Mouse (Mus musculus): ENCODE measurements around the gene Spindoc. TPM values are rescaled to one million over a fixed set of nuclear protein-coding genes. Genes with fewer than 3 reads are reported as not detected.

Gene Spindoc
- not detected in 2 replicates for polyA plus RNA-seq (2012; ENCODE audit: insufficient read depth, insufficient read length, low replicate concordance, missing spikeins)

DNA sequence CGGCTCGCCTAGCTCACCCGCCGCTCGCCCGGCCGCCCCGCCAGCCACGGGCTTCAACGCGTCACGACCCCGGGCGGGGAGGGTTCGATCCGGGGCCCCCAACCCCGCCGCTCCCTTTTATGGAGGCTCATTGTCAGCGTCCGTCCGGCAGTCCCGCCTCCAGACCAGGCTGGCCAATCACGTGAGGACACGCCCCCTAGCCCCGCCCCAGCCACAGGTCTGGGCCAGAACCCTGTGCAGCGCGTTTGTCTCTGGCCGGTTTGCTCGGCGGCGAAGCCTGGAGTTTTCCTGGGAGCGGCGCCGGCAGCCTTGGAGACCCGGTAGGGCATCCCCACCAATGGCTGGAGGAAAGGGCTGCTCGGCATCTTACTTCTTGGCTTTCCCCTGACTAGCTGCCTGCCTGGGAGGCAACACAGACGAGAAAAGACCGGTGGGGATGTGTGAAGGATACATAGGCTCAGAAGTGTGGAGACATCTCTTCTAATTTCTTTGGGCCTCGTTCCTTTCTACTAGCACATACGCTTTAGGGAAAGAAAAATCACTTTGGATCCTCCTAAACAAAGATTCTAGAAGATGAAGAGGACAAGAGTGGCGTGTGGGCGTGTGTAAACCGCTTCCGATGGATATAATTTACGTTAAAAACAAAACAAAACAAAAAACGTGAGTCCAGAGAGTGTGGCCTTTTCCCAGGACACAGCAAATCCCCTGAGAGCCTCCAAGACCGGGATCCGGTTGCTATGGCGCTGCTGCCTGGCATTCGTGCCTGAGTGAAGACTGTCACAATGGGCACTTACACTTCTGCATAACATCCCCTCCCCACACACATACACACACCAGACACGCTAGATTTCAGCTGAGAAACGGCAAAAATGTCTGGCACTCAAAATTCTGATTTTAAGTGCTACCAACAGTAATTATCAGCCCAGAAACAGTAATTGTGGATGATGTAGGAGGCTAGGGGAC is at the start of gene Spindoc:
Gene Spindoc (minus strand): TSS at position 92 of the 963 bp plus-strand sequence.
- Histone ChIP-seq H3K4me1 (ENCODE audit: control insufficient read depth, insufficient read depth, low read length) (peaks cover 5% of the 10 kb centered on the region; the same call in 1 of the 2 replicates), H3K4me3 (ENCODE audit: insufficient read depth, low read depth, low read length) (peak within 1 kb of the TSS; percentile 79), H3K27ac (ENCODE audit: insufficient read depth, low read depth, low read length) (peak within 1 kb of the TSS; percentile 55)
- under 1% methylated on average over 51 of the region's 52 CpGs for WGBS
- TF ChIP-seq POLR2A (IDR thresholded peaks at IDR 0.05; ENCODE audit: insufficient read depth, low read depth, low read length) (peak; percentile 80), CTCF (IDR thresholded peaks at IDR 0.05; ENCODE audit: insufficient read depth, low read depth, low read length) (no peak)

DNA sequence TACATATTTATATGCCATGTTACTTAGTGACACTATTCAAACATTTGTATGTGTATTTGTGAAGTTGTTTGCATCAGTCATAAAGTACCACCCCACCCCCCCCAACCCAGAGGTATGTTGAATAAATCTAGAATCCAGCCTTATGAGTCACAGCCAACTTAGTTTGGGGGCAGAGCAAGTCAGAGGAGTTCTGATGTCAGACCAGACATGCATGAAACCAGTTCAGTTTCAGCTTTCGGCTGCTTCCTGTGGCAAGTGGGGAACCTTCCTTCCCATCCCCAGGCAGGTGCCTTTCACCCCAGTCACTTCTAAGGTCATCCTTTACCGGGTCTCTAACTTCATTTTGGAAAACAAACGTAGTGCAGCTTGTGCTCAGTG is 42.6 kb upstream of the Spindoc start:
- Histone ChIP-seq H3K4me3 (ENCODE audit: insufficient read depth, low read depth, low read length) (no peak overlapping the region), H3K4me1 (ENCODE audit: control insufficient read depth, insufficient read depth, low read length) (peaks cover 23% of the 10 kb centered on the region), H3K27ac (ENCODE audit: insufficient read depth, low read depth, low read length) (no peak overlapping the region)
- no peak for TF ChIP-seq POLR2A (IDR thresholded peaks at IDR 0.05; ENCODE audit: insufficient read depth, low read depth, low read length)
- no peak for TF ChIP-seq CTCF (IDR thresholded peaks at IDR 0.05; ENCODE audit: insufficient read depth, low read depth, low read length)
- 42% methylated on average over 3 of the region's 3 CpGs for WGBS

DNA sequence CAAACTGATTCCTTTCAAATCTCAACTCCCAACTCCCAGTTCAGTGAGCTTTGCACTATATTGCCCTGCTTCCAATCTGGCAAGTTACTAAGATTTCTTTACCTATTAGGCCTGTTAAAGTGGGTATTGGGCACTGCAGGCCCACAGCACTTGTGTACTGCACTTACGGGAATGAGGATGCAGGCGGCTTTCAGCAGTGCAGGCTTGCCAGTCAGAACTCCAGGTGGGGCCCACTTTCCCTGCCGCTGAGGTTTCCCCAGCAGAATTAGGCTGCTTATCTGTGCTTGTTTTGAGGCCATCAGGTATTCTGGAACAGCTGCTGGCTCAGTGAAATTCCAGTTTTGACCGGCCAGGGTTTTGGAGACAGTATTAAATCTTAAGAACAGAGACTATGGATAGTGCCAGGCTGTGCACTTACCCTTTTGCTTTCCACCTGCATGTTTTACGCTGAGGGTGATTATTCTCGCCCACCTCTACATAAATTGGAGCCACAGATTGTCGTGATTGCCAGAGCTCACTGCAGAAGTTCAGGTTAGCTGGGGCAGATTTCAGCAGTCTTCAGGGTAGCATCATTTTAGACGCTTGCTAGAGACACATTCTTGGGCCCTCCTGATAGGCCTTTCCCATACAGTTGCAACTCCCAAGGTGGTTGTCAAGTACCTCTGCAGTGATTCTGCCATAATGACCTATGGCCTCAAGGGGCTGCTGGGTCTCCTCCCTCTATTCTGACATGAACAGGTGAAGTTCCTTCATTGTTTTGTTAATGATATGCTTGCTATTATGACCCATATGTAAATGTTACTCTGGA is 42.0 kb upstream of the Spindoc start:
- no peak overlapping the region for H3K27ac ChIP-seq (ENCODE audit: insufficient read depth, low read depth, low read length)
- WGBS = 67% methylated on average over 8 of the region's 8 CpGs
- no peak overlapping the region for H3K4me3 ChIP-seq (ENCODE audit: insufficient read depth, low read depth, low read length)
- TF ChIP-seq POLR2A (IDR thresholded peaks at IDR 0.05; ENCODE audit: insufficient read depth, low read depth, low read length) (no peak), CTCF (IDR thresholded peaks at IDR 0.05; ENCODE audit: insufficient read depth, low read depth, low read length) (no peak)
- peaks cover 29% of the 10 kb centered on the region for H3K4me1 ChIP-seq (ENCODE audit: control insufficient read depth, insufficient read depth, low read length)

DNA sequence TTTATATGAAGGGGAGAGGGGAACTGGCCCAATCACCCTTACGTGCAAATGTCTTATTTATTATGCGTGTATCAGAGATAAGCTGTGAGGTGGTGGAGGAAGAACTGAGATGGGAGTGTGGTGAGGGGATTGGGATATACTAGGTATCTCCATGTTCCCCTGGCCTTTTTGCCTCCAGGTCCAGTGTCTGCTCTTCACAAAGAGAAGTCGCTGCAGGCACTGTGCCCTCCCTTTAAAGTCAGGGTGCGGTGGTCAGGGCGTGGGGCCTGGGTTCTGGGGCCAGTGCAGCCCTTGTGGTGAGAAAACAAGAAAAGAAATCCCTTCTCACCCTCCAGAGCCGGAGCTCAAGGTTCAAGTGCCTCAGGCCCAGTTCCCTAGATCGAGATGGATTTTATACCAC is 41.3 kb upstream of the Spindoc start:
- no peak overlapping the region for H3K27ac ChIP-seq (ENCODE audit: insufficient read depth, low read depth, low read length)
- H3K4me1 ChIP-seq (ENCODE audit: control insufficient read depth, insufficient read depth, low read length) = peaks cover 35% of the 10 kb centered on the region
- no peak overlapping the region for H3K4me3 ChIP-seq (ENCODE audit: insufficient read depth, low read depth, low read length)
- 75% methylated on average over 7 of the region's 7 CpGs for WGBS
- TF ChIP-seq CTCF (IDR thresholded peaks at IDR 0.05; ENCODE audit: insufficient read depth, low read depth, low read length) = no peak
- TF ChIP-seq POLR2A (IDR thresholded peaks at IDR 0.05; ENCODE audit: insufficient read depth, low read depth, low read length) = no peak

DNA sequence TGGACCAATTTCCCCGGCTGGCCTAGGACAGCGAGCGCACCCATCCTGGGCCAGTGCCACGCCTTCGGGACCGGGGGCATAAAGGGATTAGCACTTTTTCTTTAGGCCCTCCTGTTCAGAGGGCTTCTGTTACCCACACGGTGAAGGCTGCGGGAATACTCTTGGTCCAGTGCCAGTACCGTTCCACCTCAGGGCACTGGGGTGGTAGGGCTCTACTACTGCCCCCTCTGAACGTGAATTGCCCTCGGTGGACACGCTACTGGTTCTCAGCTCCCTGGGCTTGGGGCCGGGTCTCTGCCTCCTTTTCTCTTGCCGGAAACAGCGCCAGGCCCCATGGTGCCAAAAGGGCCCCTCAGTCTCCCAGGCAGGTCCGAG is 40.8 kb upstream of the Spindoc start:
- no peak overlapping the region for H3K27ac ChIP-seq (ENCODE audit: insufficient read depth, low read depth, low read length)
- H3K4me1 ChIP-seq (ENCODE audit: control insufficient read depth, insufficient read depth, low read length) = peaks cover 37% of the 10 kb centered on the region
- peak overlapping the region; percentile 27; the same call in 1 of the 2 replicates for H3K4me3 ChIP-seq (ENCODE audit: insufficient read depth, low read depth, low read length)
- 39% methylated on average over 16 of the region's 16 CpGs for WGBS
- TF ChIP-seq CTCF (IDR thresholded peaks at IDR 0.05; ENCODE audit: insufficient read depth, low read depth, low read length) (no peak), POLR2A (IDR thresholded peaks at IDR 0.05; ENCODE audit: insufficient read depth, low read depth, low read length) (no peak)

DNA sequence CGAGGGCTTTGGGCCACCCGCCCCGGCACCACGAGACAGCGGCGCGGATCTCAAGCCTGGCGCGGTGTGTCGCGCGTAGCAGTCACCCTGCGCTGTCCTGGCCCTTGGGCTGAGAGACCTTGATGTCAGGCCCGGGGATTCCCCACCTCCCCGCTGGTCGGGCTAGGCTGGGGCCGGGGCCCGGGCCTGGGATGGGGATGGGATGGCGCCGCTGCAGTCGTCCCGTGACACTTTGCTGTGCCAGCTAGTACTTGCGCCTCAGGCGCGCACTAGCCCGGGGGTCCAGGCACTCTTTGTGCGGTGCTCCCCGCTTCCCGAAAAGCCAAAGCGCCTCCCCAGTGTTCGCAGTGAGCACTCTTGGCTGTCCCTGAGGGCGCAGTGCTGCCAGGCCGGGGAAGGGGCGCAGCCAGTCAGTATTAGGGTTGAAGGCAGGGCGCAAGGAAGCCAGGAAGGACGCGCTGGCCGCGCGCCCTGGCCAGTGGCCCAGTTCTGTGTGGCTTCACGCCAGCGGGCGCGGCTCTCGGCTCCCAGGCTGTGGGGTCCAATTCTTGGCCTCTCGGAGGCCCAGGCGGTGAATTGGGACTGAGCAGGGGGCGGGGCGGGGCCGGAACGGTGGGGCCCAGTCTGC is 40.3 kb upstream of the Spindoc start:
- Histone ChIP-seq H3K4me3 (ENCODE audit: insufficient read depth, low read depth, low read length) (peak overlapping the region; percentile 27), H3K27ac (ENCODE audit: insufficient read depth, low read depth, low read length) (no peak overlapping the region), H3K4me1 (ENCODE audit: control insufficient read depth, insufficient read depth, low read length) (peaks cover 40% of the 10 kb centered on the region)
- TF ChIP-seq POLR2A (IDR thresholded peaks at IDR 0.05; ENCODE audit: insufficient read depth, low read depth, low read length) (no peak), CTCF (IDR thresholded peaks at IDR 0.05; ENCODE audit: insufficient read depth, low read depth, low read length) (no peak)
- 25% methylated on average over 50 of the region's 51 CpGs for WGBS

DNA sequence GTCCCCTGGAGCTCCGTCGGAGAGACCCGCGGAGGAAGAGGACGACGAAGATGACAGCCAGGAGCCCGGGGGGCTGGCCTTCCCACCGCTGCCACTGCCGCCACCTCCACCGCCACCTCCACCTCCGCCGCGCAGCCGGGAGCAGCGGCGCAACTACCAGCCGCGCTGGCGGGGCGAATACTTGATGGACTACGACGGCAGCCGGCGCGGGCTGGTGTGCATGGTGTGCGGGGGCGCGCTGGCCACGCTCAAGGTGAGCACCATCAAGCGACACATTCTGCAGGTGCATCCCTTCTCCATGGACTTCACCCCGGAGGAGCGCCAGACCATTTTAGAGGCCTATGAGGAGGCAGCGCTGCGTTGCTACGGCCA is 39.8 kb upstream of the Spindoc start:
- Histone ChIP-seq H3K4me1 (ENCODE audit: control insufficient read depth, insufficient read depth, low read length) (peaks cover 41% of the 10 kb centered on the region), H3K27ac (ENCODE audit: insufficient read depth, low read depth, low read length) (no peak overlapping the region), H3K4me3 (ENCODE audit: insufficient read depth, low read depth, low read length) (peak overlapping the region; percentile 27)
- TF ChIP-seq POLR2A (IDR thresholded peaks at IDR 0.05; ENCODE audit: insufficient read depth, low read depth, low read length) = no peak
- TF ChIP-seq CTCF (IDR thresholded peaks at IDR 0.05; ENCODE audit: insufficient read depth, low read depth, low read length) = no peak
- WGBS = 15% methylated on average over 35 of the region's 35 CpGs
